Mouse (Mus musculus) cortical plate, adult 2 months (tissue): ENCODE results near the gene Parm1.

Experiments used
- CTCF ChIP-seq: fragments of 200-500 bp; IDR thresholded peaks from 2 replicates; pipeline ENCODE4 v1.5.1; 2011; ENCODE audit warnings: mild to moderate bottlenecking, control low read depth, low read length; ENCODE audit not compliant: insufficient read depth; ENCODE audit errors: extremely low read depth
- POLR2A ChIP-seq: fragments of 200-500 bp; IDR thresholded peaks from 2 replicates; pipeline ENCODE4 v1.6.1; 2011; ENCODE audit warnings: mild to moderate bottlenecking, low read length, control low read depth; ENCODE audit not compliant: insufficient read depth; ENCODE audit errors: extremely low read depth

DNA sequence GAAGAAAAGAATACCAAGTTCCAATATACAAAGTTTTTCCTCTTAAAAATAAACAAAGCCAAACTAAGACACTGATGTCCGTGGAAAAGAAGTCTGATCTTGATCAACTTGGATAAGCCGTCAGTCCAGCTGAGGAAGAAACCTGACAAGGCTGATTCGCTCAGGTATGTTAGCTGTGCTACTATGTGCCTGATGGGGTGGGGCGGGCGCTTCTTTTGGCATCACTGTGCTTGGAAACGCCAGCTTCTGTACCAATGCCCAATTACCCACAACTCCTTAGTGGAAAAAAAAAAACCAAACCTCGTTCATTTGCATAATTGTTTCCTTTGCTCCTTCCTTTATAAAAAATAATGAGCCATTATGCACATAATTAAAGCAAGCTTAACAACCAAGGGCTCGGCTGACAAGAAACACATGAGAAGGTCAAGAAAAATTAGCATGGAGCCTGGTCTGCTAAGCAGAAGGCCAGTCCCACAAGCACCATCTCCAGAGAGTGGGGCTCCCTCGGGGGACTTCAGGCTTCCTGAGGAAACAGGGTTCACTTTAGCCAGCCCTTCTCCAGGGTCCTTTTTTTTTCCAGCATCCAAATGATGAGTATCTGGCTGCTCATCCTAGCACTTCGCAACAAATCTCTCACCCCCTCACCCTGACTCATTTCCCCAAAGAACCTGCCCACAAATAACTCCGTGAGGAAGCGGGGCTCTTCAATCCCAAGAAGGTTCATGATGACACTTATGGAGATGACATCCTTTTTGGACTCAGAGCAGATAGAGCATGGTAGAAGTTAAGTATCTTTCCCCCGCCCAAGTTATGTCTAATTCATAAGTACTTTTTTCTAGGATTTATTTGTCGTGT, 135.9 kb downstream of the Parm1 start:
- TF ChIP-seq POLR2A (no peak), CTCF (no peak)
